Mouse (Mus musculus) urinary bladder, postnatal 36 days (tissue): Measurements from ENCODE around the gene Dlx6.

Experiments used
- DNase-seq, 2 experiments: peaks; one replicate each; pipeline ENCODE4 v3.0.0; 2022; ENCODE audit warnings: low spot score in 2 of 2, mixed read lengths in 1 of 2

Dlx6 gene

DNA sequence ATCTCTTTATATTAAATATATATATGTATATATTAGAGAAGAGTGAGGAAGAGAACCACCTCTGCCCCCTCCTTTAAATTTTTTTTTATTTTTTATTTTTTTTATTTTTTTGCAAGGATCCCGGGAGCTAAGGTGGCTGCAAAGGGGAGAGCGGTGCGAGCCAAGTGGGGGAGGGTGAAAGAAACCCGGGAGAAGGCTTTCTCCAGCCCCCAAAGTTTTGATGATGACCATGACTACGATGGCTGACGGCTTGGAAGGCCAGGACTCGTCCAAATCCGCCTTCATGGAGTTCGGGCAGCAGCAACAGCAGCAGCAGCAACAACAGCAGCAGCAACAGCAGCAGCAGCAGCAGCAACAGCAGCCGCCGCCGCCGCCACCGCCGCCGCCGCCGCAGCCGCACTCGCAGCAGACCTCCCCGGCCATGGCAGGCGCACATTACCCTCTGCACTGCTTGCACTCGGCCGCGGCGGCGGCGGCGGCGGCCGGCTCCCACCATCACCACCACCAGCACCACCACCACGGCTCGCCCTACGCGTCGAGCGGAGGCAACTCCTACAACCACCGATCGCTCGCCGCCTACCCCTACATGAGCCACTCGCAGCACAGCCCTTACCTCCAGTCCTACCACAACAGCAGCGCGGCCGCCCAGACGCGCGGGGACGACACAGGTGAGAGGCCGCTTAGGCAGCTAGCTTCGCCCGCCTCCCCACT lies at the start of gene Dlx6:
Gene Dlx6, plus strand, starts transcription at position 175 of the 711 bp plus-strand sequence.
- no peak for DNase-seq

DNA sequence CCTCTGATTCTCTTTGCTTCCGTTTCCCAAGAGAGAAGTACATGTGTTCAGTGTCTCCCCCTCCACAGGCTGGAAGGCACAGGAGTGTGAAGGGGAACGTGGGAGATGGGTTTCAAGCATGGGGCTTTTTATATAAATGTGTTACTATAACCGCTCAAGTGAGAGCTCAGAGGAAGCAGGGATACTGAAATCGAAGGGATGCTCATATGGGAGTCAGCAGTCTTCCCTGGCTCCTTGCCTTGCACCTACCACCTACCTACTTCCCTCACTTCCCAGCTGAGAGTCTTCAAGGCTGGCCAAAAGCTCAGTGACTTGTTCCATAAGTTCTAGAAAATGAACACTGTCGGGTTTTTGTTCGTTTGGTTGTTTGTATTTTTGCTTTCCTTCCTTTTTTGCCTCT lies 46.3 kb upstream of the Dlx6 start:
- no peak for DNase-seq

DNA sequence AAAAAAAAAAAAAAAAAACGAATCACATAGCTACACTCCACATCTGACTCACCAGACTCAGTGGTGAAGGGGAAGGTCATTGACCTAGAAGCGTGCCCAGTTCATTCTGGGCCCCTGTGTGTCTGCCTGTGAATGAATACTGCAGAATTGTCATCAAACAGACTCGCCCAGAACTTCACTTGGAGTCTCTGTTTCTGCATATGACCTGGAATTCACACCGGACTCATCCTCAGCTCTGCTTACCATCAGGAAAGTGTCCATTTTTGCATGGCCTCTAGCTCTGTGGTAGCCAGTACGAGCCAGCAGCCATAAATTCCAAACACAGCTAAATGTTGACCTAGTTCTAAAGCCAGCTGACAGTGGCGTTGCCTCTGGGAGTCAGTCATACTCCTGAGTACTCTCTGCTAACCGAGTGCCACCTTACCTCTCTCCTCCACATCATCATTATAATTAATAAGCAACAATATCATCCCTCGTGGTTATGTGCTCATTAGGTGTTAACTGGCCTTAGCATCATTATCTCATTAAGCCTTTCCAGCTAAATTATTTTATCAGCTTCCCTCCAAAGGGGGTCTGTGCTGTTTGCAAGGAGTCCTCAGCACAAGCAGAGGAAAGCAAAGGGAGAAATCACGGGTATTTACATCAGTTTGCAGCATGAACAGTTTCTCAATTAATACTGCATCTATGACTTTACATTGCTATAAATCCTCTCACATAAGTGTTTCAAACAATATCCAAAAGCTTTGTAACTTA lies 44.9 kb upstream of the Dlx6 start:
- no peak for DNase-seq

DNA sequence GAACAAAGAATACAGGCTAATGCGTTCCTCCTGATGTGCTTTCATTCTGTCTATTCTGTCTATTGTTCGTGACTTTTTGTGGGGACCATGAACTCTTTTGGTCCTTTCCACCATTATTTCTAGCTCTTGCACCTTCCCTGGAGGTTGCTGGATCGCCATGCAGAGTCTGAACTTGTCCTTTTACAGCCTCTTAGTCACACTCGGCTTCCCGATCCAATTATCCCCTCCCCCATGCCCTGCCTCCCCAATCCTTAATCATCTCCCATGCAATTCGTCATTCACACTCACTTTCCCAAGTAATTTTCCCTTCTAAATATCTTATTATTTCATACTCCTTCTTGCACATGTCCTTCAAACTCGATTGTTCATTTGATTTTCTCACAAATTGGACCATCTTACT lies 44.0 kb upstream of the Dlx6 start:
- no peak for DNase-seq

GRCm38 (mm10) chr6:6825313-6825712 lies 37.8 kb upstream of the Dlx6 start:
- DNase-seq: no peak

GRCm38 (mm10) chr6:6826861-6827260 lies 36.3 kb upstream of the Dlx6 start:
- DNase-seq: no peak

DNA sequence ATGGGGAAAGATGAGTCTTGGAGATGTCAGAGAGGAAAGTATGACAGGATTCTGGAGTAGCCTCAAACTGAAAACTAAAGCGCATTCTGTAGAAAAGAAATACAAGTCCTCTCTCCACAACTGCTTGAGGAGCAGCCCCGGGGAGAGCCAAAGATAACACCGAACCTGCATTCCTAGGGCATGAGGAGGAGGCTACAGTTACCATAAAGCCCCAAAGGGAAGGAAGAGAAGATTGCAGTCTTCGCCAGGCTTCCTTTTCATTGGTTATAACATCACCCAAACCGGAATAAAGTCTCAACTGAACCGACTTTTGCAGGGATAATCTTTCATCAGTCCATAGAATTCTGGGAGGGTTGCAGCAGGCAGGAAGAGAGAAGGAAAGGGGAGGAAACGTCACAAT lies 32.7 kb upstream of the Dlx6 start:
- DNase-seq: no peak

GRCm38 (mm10) chr6:6833301-6833700 lies 29.8 kb upstream of the Dlx6 start:
- DNase-seq: no peak

GRCm38 (mm10) chr6:6848541-6848940 lies 14.6 kb upstream of the Dlx6 start:
- no peak for DNase-seq

- DNase-seq: no peak
These were observed 13.4 kb upstream of the Dlx6 start for GRCm38 (mm10) chr6:6849744-6850143.

- no peak for DNase-seq
These were observed 12.6 kb upstream of the Dlx6 start for GRCm38 (mm10) chr6:6850324-6851060.

DNA sequence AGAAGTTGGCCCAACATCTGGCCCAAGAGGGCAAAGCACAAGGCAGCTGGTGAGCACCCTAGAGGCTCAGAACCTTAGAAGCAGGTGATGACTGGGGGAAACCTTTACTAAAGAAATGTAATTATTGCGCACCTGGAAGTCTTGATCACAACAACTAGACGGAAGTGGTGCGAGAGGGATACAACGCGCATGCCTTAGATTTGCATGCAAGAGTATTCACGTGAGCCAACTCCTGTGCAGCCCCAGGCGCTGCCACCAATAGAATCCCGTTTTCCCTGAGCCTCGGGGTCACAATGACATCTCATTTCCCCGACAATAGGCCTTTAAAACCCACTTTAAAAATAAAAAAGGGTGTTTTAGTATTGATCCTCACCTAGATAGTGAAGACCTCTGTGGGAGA lies 12.0 kb upstream of the Dlx6 start:
- no peak for DNase-seq

DNA sequence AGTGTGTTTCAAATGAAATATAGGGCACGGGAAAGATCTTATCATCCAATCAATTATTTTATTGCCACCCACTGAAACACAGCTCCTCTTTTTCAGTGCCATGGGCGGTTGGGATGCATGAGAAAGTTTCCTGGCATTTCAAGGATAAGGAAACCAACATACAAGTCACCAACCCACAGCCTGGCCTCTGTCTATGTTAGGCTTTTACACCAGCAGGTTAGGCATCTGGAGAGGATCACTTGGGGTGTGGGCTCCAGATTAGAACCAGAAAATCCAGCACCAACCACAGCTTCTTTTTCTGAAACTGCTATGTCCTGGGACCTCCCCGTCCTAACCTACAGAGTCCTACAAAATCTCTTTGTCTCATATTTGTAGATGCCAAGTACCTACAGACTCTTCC lies 10.2 kb upstream of the Dlx6 start:
- DNase-seq: no peak

DNA sequence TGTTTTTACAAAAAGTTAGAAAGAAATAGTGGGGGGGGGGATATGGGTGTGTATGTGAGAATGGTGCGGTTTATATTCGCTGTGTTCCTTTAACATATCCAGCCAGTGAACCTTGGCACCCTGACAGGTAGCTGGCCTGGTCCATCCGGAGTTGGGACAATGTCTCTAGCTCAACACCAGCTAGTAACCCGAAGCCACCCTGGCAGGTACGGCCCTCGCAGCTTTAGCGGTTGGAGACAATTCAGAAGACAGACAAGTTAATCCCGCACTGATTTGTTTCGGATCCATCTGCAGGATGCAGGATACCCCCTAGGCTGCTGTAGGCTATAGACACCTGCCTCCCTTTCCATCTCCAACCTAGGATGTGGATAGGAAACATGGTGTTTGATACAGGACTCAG lies 9.0 kb upstream of the Dlx6 start:
- DNase-seq: no peak

DNA sequence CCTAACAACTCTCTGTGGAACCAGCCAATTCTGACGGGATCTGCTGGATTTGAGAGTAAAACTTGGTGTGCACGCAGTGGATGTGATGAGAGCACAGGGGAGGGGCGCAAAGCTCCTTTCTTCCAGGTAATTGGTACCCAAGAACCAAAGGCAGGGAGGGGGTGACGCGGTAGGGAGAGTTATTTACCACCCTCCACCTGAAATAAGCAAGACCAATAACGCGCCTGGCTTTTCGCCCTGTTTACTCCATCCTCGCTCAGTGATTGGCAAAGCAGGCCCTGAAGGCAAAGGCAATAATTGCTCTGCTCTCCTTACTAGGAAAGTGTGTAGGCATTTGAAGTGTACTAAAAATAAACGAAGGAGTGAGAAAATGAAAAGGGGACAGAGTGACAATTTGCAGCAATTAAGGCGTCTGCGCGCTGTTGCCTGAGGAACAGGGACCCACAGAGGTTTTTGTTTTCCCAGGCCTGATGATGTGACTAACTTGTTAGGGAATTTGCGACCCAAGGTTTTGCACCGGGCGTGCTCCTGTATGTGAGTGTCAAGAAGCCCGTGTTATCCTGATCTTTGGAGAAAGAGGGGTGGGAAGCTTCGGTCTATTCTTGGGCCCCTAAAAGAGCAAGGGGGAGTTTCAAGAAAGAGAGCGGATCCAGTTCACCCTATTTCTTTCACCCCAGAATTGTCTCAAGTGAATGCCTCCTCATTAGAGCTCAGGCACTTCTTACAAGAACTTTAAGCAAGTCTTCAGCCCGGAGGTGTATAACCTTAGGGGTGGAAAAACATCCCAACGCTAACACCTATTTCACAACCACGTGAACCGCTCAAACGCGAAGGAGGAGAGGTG lies 8.0 kb upstream of the Dlx6 start:
- DNase-seq: no peak

DNA sequence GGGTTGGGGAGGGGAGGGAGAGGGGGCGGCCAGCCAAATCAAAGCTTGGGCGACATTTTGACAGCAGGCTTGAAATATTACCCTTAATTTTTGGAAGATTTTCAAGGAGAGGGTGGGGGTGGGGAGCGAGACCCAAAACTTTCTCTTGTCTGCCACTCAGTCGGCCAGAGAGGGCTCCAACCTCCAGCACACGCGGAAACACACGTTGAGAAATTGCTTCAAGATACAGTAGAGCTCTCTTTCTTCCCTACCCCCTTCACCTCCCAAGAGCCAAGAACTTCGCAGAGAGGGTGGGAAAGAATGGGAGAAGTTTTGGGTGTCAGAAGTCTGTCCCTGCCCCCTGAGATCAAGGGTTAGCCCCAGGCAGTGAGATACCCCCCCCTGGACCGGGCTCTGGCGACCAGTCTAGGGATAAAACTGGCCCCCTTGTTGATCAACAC lies 7.4 kb upstream of the Dlx6 start:
- DNase-seq: no peak

- no peak for DNase-seq
These were observed 6.8 kb upstream of the Dlx6 start for GRCm38 (mm10) chr6:6856316-6856715.

DNA sequence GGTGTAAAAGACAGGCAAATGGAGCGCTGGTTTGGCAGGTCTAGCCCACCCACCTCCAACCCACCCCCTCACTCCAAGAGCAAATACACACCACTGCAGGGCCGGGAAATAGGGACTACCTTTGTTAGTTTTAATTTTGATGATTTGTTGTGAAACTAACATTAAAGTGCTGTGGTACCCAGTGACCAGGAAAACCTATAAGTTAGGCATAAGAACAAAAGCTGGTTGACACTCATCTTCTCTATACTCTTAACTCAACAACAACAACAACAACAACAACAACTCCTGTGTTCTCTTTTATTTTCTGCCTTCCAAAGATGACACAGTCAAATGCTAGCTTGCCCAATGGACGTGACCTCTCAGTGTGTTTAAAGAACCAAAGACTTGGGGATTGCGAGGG lies 6.3 kb upstream of the Dlx6 start:
- DNase-seq: no peak

DNA sequence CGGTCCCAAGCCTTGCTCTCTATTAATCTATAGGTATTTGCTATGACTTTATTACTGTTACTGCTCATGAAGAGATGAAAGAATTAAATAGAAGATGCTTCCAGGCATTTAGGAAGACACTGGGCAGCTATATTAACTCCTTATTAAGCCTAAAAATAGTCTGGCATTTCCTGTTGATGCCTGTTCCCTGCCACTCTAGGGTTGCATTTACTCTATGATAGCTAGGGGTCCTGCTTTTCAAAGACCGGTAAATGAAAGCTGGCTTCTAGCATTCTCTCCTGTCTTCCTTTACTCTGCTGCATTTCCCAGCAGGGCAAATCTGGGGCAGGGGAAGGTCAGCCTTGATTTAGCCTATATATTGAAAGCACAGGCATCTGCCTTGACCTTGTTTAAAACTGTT lies 5.4 kb upstream of the Dlx6 start:
- no peak for DNase-seq

DNA sequence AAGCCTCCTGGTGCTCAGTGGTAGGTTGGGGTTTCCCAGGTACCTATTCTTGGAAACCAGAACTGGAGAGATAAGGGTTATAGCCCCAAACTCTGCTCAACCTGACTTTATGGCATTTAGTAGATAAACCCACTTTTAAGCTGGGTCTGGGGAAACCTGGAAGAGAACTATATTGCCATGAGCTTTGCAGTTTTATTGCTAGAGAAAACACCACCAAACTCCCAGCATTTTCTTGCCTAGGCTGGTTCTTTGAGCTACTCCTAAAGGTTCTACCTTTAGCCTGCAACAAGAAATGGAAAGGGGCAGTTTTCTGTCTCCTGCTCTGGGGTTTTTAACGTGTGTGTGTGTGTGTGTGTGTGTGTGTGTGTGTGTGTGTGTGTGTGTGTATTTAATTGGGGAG lies 4.6 kb upstream of the Dlx6 start:
- no peak for DNase-seq

GRCm38 (mm10) chr6:6859111-6859949 lies 3.8 kb upstream of the Dlx6 start:
- no peak for DNase-seq
